Mouse (Mus musculus) forebrain, embryonic 13.5 days (tissue): Measurements from ENCODE around the gene Sgca. TPM values are rescaled to one million over a fixed set of nuclear protein-coding genes. Genes with fewer than 3 reads are reported as not detected.

ENCODE experiments used
- ATAC-seq: fragments of 200-750 bp; cut with Nextera tagmentation; 2 replicates; pipeline ENCODE4 v1.8.0; 2017
- H3K27ac ChIP-seq: fragments of 300-500 bp; sonication (generic); 2 replicates; pipeline ENCODE4 v1.5.1; 2015; ENCODE audit warnings: inconsistent platforms, mild to moderate bottlenecking, moderate library complexity
- H3K27me3 ChIP-seq: fragments of 300-500 bp; sonication (generic); 2 replicates; pipeline ENCODE4 v1.6.1; 2015; ENCODE audit warnings: mild to moderate bottlenecking, inconsistent platforms
- H3K36me3 ChIP-seq: fragments of 300-500 bp; sonication (generic); 2 replicates; pipeline ENCODE4 v1.6.1; 2015; ENCODE audit warnings: mild to moderate bottlenecking, inconsistent platforms; ENCODE audit not compliant: poor library complexity, severe bottlenecking
- H3K4me1 ChIP-seq: fragments of 300-500 bp; sonication (generic); 2 replicates; pipeline ENCODE4 v1.6.1; 2015; ENCODE audit warnings: inconsistent platforms
- H3K4me2 ChIP-seq: fragments of 300-500 bp; sonication (generic); 2 replicates; pipeline ENCODE4 v1.6.1; 2015; ENCODE audit warnings: inconsistent platforms, mild to moderate bottlenecking, moderate library complexity
- H3K4me3 ChIP-seq: fragments of 300-500 bp; sonication (generic); 2 replicates; pipeline ENCODE4 v1.5.1; 2015; ENCODE audit warnings: mild to moderate bottlenecking, inconsistent platforms
- H3K9ac ChIP-seq: fragments of 300-500 bp; sonication (generic); 2 replicates; pipeline ENCODE4 v1.6.1; 2015; ENCODE audit warnings: mild to moderate bottlenecking, inconsistent platforms
- H3K9me3 ChIP-seq: fragments of 300-500 bp; sonication (generic); replicated peaks from 2 replicates; pipeline ENCODE4 v1.6.1; 2016; ENCODE audit warnings: inconsistent platforms
- WGBS: fragments of 180-500 bp; shearing (Covaris S2); methylation state at CpG from one replicate; pipeline ENCODE4 v1.1.7; 2015; 5-methylcytosine and 5-hydroxymethylcytosine counted together
- polyA plus RNA-seq: library from polyadenylated mRNA; unstranded; fragments of >200 nt; fragmentation: Nextera tagmentation; extraction: Ambion mirVana; gene quantifications from 2 replicates; pipeline ENCODE4 v1.2.1, GENCODE M21; 2015

Sgca gene
- polyA plus RNA-seq, 1 experiment from 2014 or later, result not detected

DNA sequence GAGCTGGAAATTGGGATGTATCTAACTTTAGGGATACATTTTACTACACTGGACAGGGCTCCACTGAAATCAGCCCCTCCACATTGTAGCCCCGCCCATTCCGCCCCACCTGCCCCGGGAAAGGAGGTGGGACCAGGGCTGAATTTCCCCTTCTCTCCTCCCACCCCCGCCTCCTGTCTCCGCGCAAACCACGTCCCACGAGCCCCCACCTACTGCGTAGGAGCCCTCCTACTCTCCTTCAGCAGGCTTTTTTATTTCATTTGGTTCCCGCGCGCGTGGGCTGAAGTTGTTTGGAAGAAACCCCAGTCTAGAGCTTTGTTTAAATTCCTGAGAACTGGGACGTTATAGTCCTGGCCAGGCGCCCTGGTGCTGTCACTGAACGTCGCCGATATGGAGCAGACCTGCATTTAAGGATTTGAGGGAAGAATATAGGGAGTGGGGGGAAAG lies 38.8 kb downstream of the Sgca start:
- WGBS, result under 1% methylated on average over 18 of the region's 18 CpGs
- Histone ChIP-seq H3K4me2 (peak overlapping the region; percentile 64), H3K27me3 (peaks cover 82% of the 10 kb centered on the region), H3K9me3 (no peaks in the 10 kb centered on the region), H3K27ac (no peak overlapping the region), H3K9ac (peak overlapping the region; percentile 40; the same call in 1 of the 2 replicates), H3K36me3 (no peaks in the 10 kb centered on the region), H3K4me3 (peak overlapping the region; percentile 32), H3K4me1 (peaks cover 20% of the 10 kb centered on the region)
- peak; percentile 42 for ATAC-seq

DNA sequence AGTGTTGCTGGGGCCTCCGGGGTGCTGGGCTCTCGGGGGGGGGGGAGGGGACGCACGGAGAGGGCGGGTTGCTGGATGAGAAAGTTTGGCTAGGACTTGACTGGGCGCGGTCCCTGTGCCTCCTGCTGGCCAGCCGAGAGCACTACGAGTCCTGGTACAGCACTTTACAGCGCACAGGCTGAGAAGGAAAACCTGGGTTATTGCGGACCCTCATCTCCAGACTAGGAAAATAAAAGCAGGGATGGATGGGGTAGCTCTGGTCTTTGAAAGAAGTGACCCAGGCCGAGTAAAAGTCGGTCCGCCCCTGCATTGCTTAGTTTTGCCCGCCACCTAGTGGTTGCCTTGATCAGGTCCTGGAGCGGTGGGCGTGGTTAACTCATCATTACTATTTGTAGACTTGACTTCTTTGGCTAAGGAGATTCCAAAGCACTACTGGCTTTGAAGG lies 39.3 kb downstream of the Sgca start:
- peaks cover 20% of the 10 kb centered on the region for H3K4me1 ChIP-seq
- H3K4me2 ChIP-seq, result peak overlapping the region; percentile 64
- 0 out of 2 replicates have a peak overlapping the region, but pooled peaks have one; percentile 21 for H3K9ac ChIP-seq
- ATAC-seq, result peak; percentile 80
- 1% methylated on average over 17 of the region's 17 CpGs for whole genome bisulfite sequencing
- no peak overlapping the region for H3K27ac ChIP-seq
- no peaks in the 10 kb centered on the region for H3K9me3 ChIP-seq
- no peaks in the 10 kb centered on the region for H3K36me3 ChIP-seq
- H3K27me3 ChIP-seq, result peaks cover 87% of the 10 kb centered on the region
- peak overlapping the region; percentile 32 for H3K4me3 ChIP-seq

DNA sequence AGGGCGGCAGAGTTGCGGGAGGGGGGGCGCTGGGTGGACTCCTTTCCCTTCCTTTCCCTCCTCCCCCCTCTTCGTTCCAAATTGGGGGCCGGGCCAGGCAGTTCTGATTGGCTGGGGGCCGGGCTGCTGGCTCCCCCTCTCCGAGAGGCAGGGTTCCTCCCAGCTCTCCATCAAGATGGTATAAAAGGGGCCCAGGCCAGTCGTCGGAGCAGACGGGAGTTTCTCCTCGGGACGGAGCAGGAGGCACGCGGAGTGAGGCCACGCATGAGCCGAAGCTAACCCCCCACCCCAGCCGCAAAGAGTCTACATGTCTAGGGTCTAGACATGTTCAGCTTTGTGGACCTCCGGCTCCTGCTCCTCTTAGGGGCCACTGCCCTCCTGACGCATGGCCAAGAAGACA lies 40.1 kb downstream of the Sgca start, which contains the start of gene Col1a1:
Col1a1 (plus strand) TSS at position 180 of the 400 bp plus-strand sequence.
- Histone ChIP-seq H3K9ac (peak within 1 kb of the TSS; percentile 21; the same call in 1 of the 2 replicates), H3K4me3 (peak within 1 kb of the TSS; percentile 32), H3K27me3 (peaks cover 88% of the 10 kb centered on the region), H3K9me3 (no peaks in the 10 kb centered on the region), H3K36me3 (no peaks in the 10 kb centered on the region), H3K4me1 (peaks cover 20% of the 10 kb centered on the region), H3K27ac (no peak within 1 kb of the TSS), H3K4me2 (peak within 1 kb of the TSS; percentile 64)
- 16% methylated on average over 19 of the region's 19 CpGs for WGBS
- ATAC-seq, result no peak

DNA sequence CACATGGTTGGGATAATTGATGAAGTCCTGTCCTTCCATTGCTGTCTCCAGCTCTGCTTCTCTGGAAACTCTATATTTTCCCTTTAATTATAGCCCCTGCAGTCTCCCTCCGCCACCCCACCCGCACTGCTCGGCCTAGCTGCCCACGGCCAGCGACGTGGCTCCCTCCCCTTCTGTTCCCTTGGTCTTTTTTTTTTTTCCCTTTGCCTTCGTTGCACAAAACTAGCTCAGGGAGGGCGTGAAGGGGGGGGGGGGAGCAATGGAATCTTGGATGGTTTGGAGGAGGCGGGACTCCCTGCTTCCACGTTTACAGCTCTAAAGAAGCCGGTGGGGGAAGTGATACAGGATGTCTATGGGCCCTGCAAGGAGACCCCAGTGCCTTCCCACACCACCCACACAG lies 41.6 kb downstream of the Sgca start:
- Histone ChIP-seq H3K9me3 (no peaks in the 10 kb centered on the region), H3K9ac (no peak overlapping the region), H3K4me3 (no peak overlapping the region), H3K4me1 (peaks cover 20% of the 10 kb centered on the region), H3K36me3 (no peaks in the 10 kb centered on the region), H3K4me2 (no peak overlapping the region), H3K27ac (no peak overlapping the region), H3K27me3 (peaks cover 73% of the 10 kb centered on the region)
- ATAC-seq, result no peak
- 32% methylated on average over 11 of the region's 11 CpGs for WGBS

DNA sequence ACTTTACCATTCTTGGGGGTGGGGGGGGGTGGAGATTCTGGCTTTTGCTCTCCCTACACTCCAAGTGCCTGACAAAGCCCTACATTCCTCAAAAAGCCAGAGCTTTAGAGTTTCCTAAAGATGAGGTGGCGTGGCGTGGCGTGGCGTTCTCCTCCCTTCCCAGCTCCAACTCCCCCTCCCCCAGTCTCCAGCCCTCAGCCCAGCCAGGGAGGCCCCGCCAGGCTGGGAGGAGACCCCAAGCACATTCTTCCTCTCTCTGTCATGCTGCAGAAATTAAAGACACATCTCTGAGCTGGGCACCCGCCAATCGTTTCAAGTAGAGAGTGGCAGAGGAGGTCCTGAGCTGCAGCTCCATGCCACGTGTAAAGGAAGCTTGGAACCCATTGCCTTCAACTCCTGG lies 42.5 kb downstream of the Sgca start:
- no peak overlapping the region for H3K4me3 ChIP-seq
- H3K9ac ChIP-seq, result no peak overlapping the region
- H3K27ac ChIP-seq, result no peak overlapping the region
- no peaks in the 10 kb centered on the region for H3K9me3 ChIP-seq
- no peaks in the 10 kb centered on the region for H3K36me3 ChIP-seq
- ATAC-seq, result no peak
- H3K27me3 ChIP-seq, result peaks cover 65% of the 10 kb centered on the region
- H3K4me2 ChIP-seq, result no peak overlapping the region
- 10% methylated on average over 8 of the region's 8 CpGs for WGBS
- peaks cover 28% of the 10 kb centered on the region for H3K4me1 ChIP-seq

DNA sequence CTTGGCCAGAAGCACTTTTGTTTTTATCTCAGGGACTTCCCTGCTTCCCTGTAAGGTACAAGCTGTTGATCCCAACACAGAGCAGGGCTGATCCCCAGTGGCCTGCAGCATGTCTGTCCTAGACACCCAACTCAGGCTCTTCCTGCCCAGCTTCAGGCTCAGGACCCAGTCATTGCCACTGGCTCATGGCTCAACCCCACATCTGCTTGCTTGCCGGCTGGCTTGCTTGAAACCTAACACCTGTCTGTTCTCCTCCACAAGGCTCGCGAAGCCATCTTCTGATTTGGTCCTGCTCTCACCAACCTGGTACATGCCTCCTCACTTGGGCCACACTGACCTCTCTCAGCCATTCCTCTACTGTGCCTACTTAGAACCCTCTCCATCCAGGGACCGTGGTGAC lies 46.0 kb downstream of the Sgca start:
- Histone ChIP-seq H3K4me1 (peaks cover 17% of the 10 kb centered on the region), H3K9me3 (no peaks in the 10 kb centered on the region), H3K4me3 (no peak overlapping the region), H3K36me3 (no peaks in the 10 kb centered on the region), H3K4me2 (no peak overlapping the region), H3K9ac (no peak overlapping the region), H3K27ac (no peak overlapping the region), H3K27me3 (peaks cover 36% of the 10 kb centered on the region)
- ATAC-seq, result no peak
- 55% methylated on average over 4 of the region's 4 CpGs for WGBS

DNA sequence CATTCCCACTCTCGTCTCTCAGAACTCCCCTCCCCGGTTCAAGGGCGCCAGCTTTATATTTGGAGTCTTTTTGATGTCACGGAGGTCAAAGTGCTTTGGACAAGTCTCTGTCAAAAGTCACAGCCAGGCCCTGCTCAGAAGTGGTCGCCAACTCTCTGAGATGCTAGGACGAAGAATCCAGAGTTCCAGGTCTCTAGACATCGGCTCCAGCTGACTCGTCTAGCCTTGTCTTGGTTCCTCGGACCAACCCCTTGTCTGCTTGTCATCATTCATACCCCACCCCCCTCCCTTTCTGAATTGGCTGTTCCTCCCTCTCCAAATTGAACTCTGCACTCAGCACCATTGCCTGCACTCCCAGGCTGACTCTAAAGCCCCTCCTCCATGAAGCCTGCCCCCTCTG lies 46.5 kb downstream of the Sgca start:
- WGBS, result 55% methylated on average over 9 of the region's 9 CpGs
- Histone ChIP-seq H3K4me1 (peaks cover 17% of the 10 kb centered on the region), H3K36me3 (no peaks in the 10 kb centered on the region), H3K27me3 (peaks cover 31% of the 10 kb centered on the region), H3K9me3 (no peaks in the 10 kb centered on the region), H3K9ac (no peak overlapping the region), H3K4me3 (no peak overlapping the region), H3K27ac (no peak overlapping the region), H3K4me2 (no peak overlapping the region)
- ATAC-seq, result no peak

DNA sequence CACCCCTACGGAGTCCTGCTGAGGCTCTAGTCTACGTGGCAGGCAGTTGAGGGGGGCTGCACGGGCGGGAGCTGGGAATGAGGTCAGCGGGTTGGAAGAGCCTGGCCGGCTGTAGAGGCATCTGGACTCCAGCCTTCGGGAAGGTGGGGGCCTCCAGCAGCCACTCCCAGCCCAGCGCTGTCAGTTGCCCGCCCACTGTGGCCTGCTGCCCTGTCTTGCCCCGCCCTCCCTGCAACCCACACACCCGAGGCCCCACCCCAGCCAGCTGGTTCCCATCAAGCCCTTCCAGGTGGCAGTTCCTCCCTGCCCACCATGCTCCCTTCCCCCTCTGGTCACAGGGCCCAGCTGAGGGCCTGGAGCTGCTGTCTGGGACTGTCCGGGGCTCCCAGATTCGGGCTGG lies 47.3 kb downstream of the Sgca start:
- H3K4me2 ChIP-seq, result peak overlapping the region; percentile 32

DNA sequence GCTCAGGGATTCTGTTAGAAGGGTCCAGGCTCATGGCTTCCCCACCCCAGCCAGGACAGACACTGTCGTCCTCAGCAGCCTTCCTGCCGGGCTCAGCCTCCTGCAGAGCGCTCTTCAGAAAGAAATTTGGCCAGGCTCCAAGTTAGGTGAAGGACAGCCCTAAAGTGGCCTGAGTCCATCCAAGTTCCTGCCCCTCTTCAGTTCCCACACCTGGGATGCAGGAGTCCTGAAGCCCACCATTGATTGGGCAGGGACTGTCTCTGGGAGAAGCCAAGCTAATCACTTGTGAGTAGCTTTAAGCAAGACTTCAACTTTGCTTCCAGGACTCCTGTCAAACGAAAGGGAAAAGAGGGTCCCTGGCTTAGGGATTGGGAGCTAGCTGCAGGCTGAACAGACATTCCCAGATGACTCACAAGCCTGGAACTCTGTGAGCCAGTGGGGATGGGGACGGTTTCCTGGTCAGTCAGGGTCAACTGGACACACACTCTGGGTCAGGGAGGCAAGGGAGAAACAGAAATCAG lies 48.3 kb downstream of the Sgca start:
- no peaks in the 10 kb centered on the region for H3K36me3 ChIP-seq
- no peak overlapping the region for H3K4me3 ChIP-seq
- H3K9me3 ChIP-seq, result no peaks in the 10 kb centered on the region
- no peak for ATAC-seq
- H3K4me2 ChIP-seq, result no peak overlapping the region
- no peak overlapping the region for H3K27ac ChIP-seq
- H3K27me3 ChIP-seq, result peaks cover 15% of the 10 kb centered on the region; the same call in 1 of the 2 replicates
- H3K9ac ChIP-seq, result no peak overlapping the region
- peaks cover 17% of the 10 kb centered on the region for H3K4me1 ChIP-seq
- WGBS, result 14% methylated on average over 5 of the region's 5 CpGs

More for the DNA sequence above, 47.3 kb downstream of the Sgca start:
- peaks cover 23% of the 10 kb centered on the region for H3K27me3 ChIP-seq
- no peaks in the 10 kb centered on the region for H3K9me3 ChIP-seq
- peak overlapping the region; percentile 44; the same call in 1 of the 2 replicates for H3K27ac ChIP-seq
- peaks cover 17% of the 10 kb centered on the region for H3K4me1 ChIP-seq
- H3K9ac ChIP-seq, result no peak overlapping the region; the same call in 1 of the 2 replicates
- H3K36me3 ChIP-seq, result no peaks in the 10 kb centered on the region
- WGBS, result 7% methylated on average over 13 of the region's 13 CpGs
- no peak overlapping the region for H3K4me3 ChIP-seq
- ATAC-seq, result peak; percentile 79

DNA sequence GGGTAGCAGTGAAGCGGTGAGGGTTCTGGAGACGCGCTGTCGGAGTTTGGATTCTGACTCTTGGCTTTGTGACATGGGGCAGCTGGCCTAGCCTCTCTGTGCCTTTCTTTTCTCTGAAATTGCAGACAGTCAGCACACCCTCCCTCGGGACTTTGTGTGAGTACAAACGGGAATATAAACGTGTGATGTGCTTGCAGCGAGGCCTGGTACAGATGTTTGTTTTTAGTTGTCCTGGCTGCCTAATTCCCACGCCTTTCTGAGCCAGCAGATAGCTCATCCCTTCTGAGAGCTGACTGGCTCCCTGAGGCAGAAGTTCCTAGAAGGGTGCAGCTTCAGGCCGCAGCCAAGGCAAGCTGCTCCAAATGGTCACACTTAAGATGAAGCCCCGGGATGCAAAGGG lies 49.7 kb downstream of the Sgca start:
- Histone ChIP-seq H3K4me2 (no peak overlapping the region), H3K27me3 (0 out of 2 replicates have a peak, but pooled peaks cover 2% of the 10 kb centered on the region), H3K4me1 (peaks cover 17% of the 10 kb centered on the region), H3K9me3 (no peaks in the 10 kb centered on the region), H3K36me3 (no peaks in the 10 kb centered on the region), H3K4me3 (no peak overlapping the region), H3K9ac (no peak overlapping the region), H3K27ac (no peak overlapping the region)
- ATAC-seq, result no peak
- WGBS, result 77% methylated on average over 11 of the region's 11 CpGs

DNA sequence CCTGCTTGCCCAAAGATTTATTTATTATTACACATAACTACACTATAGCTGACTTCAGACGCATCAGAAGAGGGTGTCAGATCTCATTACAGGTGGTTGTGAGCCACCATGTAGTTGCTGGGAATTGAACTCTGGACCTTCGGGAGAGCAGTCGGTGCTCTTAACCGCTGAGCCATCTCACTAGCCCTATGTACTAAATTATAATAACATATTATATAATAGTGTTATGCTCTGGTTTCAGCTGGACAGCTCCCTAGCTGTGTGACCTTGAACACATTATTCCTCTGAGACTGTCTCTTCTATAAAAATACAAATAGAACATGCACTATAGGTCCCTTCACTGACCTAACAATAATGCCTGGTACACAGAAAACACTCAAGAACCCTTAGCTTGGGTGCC lies 51.1 kb downstream of the Sgca start:
- no peak overlapping the region for H3K4me3 ChIP-seq
- no peaks in the 10 kb centered on the region for H3K9me3 ChIP-seq
- no peaks in the 10 kb centered on the region for H3K36me3 ChIP-seq
- peaks cover 17% of the 10 kb centered on the region for H3K4me1 ChIP-seq
- no peak overlapping the region for H3K27ac ChIP-seq
- no peak overlapping the region for H3K4me2 ChIP-seq
- H3K9ac ChIP-seq, result no peak overlapping the region
- no peak for ATAC-seq
- H3K27me3 ChIP-seq, result no peaks in the 10 kb centered on the region
- 97% methylated on average over 4 of the region's 4 CpGs for WGBS

DNA sequence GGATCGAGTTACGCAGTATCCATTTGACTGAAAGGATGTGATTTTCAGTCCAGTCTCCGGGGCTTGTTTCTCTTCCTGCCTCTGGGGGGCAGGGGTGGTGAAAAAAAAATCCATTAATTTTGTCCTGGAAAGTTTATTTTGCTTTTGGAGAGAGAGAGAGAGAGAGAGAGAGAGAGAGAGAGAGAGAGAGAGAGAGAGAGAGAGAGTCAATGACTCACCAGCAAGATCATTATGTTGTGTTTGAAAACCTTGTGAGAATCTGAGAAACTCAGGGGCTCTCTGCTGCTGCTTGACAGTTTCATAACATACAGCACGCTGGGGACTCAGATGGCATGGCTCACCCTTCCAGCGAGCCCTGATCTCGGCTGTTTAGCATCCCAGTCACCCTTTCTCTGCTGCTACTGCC lies 55.1 kb downstream of the Sgca start:
- Histone ChIP-seq H3K27me3 (no peaks in the 10 kb centered on the region), H3K27ac (no peak overlapping the region), H3K9ac (no peak overlapping the region), H3K4me2 (no peak overlapping the region), H3K4me1 (peaks cover 7% of the 10 kb centered on the region), H3K9me3 (no peaks in the 10 kb centered on the region), H3K36me3 (no peaks in the 10 kb centered on the region), H3K4me3 (no peak overlapping the region)
- ATAC-seq, result no peak
- WGBS, result 70% methylated on average over 6 of the region's 6 CpGs

DNA sequence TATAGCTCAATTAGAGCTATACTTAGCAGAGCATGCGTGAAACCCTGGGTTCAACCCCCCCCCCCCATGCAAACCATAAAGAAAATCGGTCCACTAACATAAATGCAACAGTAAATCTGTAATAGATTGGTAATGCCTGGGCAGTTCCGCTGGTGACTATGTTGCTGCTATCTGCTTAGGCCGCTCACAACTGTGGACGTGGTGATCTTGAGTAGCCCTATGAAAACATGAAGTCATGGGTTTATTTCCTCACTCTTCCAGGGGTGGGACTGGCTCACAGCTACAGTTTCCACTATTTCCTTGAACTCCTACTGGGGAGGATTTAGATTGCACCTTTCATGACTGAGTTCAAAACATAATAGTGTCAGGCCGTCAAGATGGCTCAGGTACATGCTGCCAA lies 58.4 kb downstream of the Sgca start:
- Histone ChIP-seq H3K4me3 (no peak overlapping the region), H3K9ac (no peak overlapping the region), H3K9me3 (no peaks in the 10 kb centered on the region), H3K4me2 (no peak overlapping the region), H3K4me1 (peaks cover 11% of the 10 kb centered on the region), H3K27ac (no peak overlapping the region), H3K27me3 (no peaks in the 10 kb centered on the region), H3K36me3 (no peaks in the 10 kb centered on the region)
- WGBS, result 81% methylated on average over 6 of the region's 6 CpGs
- ATAC-seq, result no peak
